Mouse (Mus musculus): Measurements from ENCODE around the gene Kcnk10. TPM values are rescaled to one million over a fixed set of nuclear protein-coding genes. Genes with fewer than 3 reads are reported as not detected.

Gene Kcnk10
- polyA plus RNA-seq, 1 experiment from 2014 or later: 0.05 TPM

DNA sequence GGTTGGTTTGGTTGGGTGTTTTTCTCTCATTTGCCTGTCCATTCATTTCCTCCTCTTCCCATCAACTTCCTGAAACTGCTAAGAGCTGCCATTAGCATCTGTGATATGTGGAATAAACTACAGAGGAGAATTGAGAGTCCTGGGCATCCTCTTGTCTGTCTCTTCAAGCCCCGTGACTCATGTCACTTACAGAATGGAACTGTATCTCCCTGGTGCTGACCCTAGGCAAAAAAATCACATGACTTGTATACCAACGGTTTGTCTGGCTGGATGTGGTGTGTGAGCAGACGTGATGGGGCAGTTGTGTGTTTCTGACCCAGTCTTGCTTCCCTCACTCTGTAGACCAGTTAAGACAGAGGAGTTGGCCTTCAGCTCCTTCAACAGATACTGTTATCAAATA is 134.4 kb downstream of the Kcnk10 start:
- Histone ChIP-seq H3K4me2 (replicated peaks) (no peak overlapping the region), H3K36me3 (no peaks in the 10 kb centered on the region), H3K27me3 (no peaks in the 10 kb centered on the region), H3K4me1 (no peaks in the 10 kb centered on the region), H3K27ac (no peak overlapping the region), H3K9me3 (no peaks in the 10 kb centered on the region), H3K9ac (no peak overlapping the region), H3K4me3 (no peak overlapping the region)
- no peak for ATAC-seq (ENCODE audit: low FRiP score, low read depth)
- WGBS: 85% methylated on average over 3 of the region's 3 CpGs

DNA sequence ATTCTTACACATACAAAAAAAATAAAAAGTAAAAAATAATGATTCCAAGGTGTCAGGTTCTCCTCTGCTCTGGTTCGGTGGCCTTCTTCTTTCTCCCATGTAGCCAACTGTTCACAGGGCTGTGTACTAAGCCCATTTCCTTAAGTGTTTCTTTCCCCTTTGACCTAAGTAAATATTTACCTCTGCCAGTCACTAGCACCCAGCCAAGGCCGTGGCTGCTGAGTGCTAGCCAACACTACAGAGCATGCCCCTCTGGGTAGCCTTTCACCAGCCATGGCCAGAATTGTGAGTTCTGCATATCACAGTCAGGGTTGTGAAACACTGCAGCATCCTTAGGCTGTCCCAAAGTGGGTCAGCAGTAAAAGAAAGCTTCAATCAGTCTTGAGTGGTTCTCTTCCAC is 140.0 kb downstream of the Kcnk10 start:
- Histone ChIP-seq H3K36me3 (no peaks in the 10 kb centered on the region), H3K4me1 (no peaks in the 10 kb centered on the region), H3K4me3 (no peak overlapping the region), H3K27me3 (no peaks in the 10 kb centered on the region), H3K4me2 (replicated peaks) (no peak overlapping the region), H3K9ac (no peak overlapping the region), H3K27ac (no peak overlapping the region), H3K9me3 (no peaks in the 10 kb centered on the region)
- WGBS: 47% methylated on average over 2 of the region's 2 CpGs
- ATAC-seq (ENCODE audit: low FRiP score, low read depth): no peak

DNA sequence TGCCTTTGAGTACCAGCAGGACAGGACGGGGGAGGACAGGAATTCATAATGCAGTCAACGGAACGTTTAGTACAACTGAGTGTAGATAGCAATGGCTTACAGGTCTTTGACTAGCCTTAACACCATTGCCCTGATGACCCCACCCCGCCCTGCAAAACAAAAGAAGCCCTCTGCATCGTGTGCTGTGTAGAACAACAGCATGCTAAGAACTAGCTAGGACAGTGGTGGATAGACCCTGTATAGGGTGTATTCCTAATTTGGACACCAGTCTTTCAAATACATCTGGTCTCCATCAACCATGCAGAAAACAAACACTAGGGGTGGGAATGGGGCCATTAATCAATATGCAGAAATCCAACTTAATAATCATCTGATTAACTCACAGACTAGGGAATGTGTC is 147.4 kb downstream of the Kcnk10 start:
- no peaks in the 10 kb centered on the region for H3K27me3 ChIP-seq
- H3K9ac ChIP-seq: no peak overlapping the region
- no peaks in the 10 kb centered on the region for H3K36me3 ChIP-seq
- H3K4me2 ChIP-seq (replicated peaks): no peak overlapping the region
- ATAC-seq (ENCODE audit: low FRiP score, low read depth): no peak
- no peaks in the 10 kb centered on the region; the same call in 1 of the 2 replicates for H3K4me1 ChIP-seq
- H3K9me3 ChIP-seq: no peaks in the 10 kb centered on the region
- H3K27ac ChIP-seq: no peak overlapping the region
- H3K4me3 ChIP-seq: no peak overlapping the region
- 85% methylated on average over 5 of the region's 5 CpGs for WGBS

DNA sequence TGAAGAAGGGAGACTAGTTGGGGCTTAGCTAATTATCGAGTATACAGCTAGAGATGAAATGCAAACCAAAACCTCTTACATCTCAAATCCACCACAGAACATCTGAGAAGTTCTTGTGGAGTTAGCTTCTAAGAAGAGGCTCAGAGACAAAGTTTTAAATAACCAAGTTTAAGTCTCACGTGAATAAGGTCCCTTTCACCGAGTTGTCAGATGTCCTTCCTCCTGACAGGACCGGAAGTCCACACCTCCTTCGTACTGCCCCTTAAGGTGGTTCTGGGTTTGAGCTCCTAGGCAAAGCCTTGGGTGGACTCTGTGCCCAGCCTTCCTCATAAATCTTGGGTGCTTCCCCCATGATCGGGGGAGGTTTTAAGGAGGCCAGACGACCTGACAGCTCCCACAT is 156.8 kb downstream of the Kcnk10 start:
- H3K9ac ChIP-seq: no peak overlapping the region

DNA sequence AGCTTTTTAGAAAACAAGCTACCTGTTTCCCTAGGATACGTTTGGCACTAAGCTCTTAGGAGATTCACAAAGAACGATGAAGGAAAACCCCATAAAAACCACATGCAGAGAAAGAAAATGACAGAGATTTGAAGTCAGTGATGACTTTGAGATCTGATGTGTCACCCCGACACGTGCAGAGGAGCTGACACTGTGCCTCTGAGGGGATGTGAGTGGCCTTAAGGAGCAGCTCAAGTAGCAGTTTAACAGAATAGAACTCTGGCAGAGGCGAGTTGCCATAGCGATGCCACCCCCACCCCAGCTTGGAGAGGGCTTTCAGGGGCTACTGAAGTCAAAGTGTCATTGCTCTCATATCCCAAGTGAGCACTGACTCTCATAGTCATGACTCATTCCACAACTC is 158.3 kb downstream of the Kcnk10 start:
- WGBS: 76% methylated on average over 6 of the region's 6 CpGs
- no peak for ATAC-seq (ENCODE audit: low FRiP score, low read depth)

More for the DNA sequence above, 156.8 kb downstream of the Kcnk10 start:
- Histone ChIP-seq H3K9me3 (no peaks in the 10 kb centered on the region), H3K4me3 (no peak overlapping the region), H3K27me3 (no peaks in the 10 kb centered on the region), H3K4me2 (replicated peaks) (no peak overlapping the region), H3K27ac (no peak overlapping the region), H3K36me3 (no peaks in the 10 kb centered on the region), H3K4me1 (no peaks in the 10 kb centered on the region)
- ATAC-seq (ENCODE audit: low FRiP score, low read depth): no peak
- WGBS: 79% methylated on average over 7 of the region's 7 CpGs

DNA sequence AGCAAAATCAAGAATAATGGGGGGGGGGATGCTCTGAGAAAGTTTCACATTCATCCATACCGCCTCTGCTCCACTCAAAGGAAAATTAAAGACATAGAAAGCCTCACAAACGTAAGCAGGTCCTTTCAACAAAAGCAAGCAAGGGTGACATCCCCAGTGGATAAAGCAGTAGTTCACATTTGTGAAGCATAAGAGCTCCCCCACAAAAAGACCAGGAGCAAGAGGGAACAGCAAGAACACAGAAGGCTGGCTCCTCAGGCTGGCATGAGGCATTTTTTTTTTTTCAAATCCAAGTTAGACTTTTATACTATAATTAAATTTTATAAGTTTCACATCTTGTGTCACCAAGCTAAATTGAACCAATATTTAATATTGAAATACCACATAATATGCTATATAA is 168.5 kb downstream of the Kcnk10 start:
- H3K27me3 ChIP-seq: no peaks in the 10 kb centered on the region
- H3K4me2 ChIP-seq (replicated peaks): no peak overlapping the region
- 65% methylated on average over 2 of the region's 2 CpGs for WGBS
- no peaks in the 10 kb centered on the region for H3K36me3 ChIP-seq
- H3K4me1 ChIP-seq: no peaks in the 10 kb centered on the region
- no peak overlapping the region for H3K27ac ChIP-seq
- H3K9ac ChIP-seq: no peak overlapping the region
- no peak overlapping the region for H3K4me3 ChIP-seq
- ATAC-seq (ENCODE audit: low FRiP score, low read depth): no peak
- H3K9me3 ChIP-seq: no peaks in the 10 kb centered on the region

More for the DNA sequence above, 158.3 kb downstream of the Kcnk10 start:
- Histone ChIP-seq H3K4me1 (no peaks in the 10 kb centered on the region), H3K36me3 (no peaks in the 10 kb centered on the region), H3K9ac (no peak overlapping the region), H3K27ac (no peak overlapping the region), H3K4me3 (no peak overlapping the region), H3K27me3 (no peaks in the 10 kb centered on the region), H3K4me2 (replicated peaks) (no peak overlapping the region), H3K9me3 (no peaks in the 10 kb centered on the region)

DNA sequence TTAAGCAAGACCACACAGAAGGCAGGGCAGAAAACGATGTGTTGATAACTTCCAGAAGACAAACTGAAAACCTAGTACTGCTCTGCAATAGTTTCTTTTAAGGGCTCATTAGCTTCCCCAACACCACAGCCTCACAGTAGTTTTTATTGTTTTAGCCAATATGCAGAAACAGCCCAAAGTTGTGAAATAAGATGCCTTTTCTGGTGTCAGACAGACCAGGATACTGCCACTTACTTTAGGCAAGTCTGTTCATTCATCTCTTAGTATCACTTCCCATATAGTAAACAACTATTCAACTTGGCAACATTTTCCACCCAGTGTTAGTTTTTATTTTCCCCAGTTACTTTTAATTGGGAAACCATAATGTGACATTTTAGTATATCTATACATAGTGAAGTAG is 171.5 kb downstream of the Kcnk10 start:
- Histone ChIP-seq H3K9me3 (no peaks in the 10 kb centered on the region), H3K4me1 (no peaks in the 10 kb centered on the region), H3K4me2 (replicated peaks) (no peak overlapping the region), H3K27me3 (no peaks in the 10 kb centered on the region), H3K27ac (no peak overlapping the region), H3K4me3 (no peak overlapping the region), H3K9ac (no peak overlapping the region), H3K36me3 (no peaks in the 10 kb centered on the region)
- no peak for ATAC-seq (ENCODE audit: low FRiP score, low read depth)
- 4% methylated on average over 1 of the region's 1 CpGs for WGBS

DNA sequence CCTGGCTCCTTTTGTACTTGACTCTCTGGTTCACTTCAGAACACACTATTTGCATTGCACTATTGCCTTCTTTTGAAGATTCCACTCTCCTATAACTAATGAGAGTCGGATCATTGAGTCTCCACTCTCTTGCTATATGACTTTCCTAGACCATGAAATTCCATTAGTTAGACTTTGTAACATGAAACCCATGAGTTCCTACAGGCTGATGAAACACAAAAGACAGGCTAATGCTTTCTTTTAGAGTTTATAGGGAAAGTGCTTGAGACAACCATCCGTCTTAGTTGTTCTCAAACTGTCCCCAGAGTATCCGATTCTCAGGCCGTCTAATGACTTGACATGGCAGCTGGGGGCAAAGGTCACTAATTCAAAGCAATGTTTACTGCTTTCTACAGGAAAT is 172.0 kb downstream of the Kcnk10 start:
- no peak overlapping the region for H3K27ac ChIP-seq
- H3K4me1 ChIP-seq: no peaks in the 10 kb centered on the region
- ATAC-seq (ENCODE audit: low FRiP score, low read depth): no peak
- no peak overlapping the region for H3K4me3 ChIP-seq
- H3K36me3 ChIP-seq: no peaks in the 10 kb centered on the region
- 6% methylated on average over 4 of the region's 4 CpGs for WGBS
- no peak overlapping the region for H3K4me2 ChIP-seq (replicated peaks)
- no peaks in the 10 kb centered on the region for H3K27me3 ChIP-seq
- H3K9me3 ChIP-seq: no peaks in the 10 kb centered on the region
- H3K9ac ChIP-seq: no peak overlapping the region

DNA sequence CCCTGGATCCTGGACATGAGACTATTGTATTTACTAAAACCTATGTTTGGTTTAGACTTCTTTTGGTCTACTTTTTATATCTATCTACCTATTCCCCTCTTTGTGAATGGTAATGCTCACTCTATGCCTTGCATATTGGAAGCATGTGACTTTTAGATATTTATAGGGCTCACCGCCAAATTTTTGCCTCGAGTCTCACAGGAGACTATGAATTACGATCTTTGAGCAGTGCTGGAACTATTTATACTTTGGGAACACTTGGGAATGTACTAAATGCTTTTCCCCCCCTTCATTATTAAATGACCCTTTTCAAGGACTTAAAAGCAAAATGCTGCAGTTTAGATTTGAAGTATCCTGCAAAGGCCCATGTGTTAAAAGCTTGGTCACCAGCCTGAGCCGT is 181.5 kb downstream of the Kcnk10 start:
- H3K9ac ChIP-seq: no peak overlapping the region
- no peak overlapping the region for H3K4me2 ChIP-seq (replicated peaks)
- peak; percentile 40; the same call in 1 of the 2 replicates for ATAC-seq (ENCODE audit: low FRiP score, low read depth)
- no peak overlapping the region for H3K27ac ChIP-seq
- WGBS: 21% methylated on average over 4 of the region's 4 CpGs
- H3K27me3 ChIP-seq: no peaks in the 10 kb centered on the region
- 0 out of 2 replicates have a peak, but pooled peaks cover 2% of the 10 kb centered on the region for H3K4me1 ChIP-seq
- no peak overlapping the region for H3K4me3 ChIP-seq
- no peaks in the 10 kb centered on the region for H3K36me3 ChIP-seq
- no peaks in the 10 kb centered on the region for H3K9me3 ChIP-seq

DNA sequence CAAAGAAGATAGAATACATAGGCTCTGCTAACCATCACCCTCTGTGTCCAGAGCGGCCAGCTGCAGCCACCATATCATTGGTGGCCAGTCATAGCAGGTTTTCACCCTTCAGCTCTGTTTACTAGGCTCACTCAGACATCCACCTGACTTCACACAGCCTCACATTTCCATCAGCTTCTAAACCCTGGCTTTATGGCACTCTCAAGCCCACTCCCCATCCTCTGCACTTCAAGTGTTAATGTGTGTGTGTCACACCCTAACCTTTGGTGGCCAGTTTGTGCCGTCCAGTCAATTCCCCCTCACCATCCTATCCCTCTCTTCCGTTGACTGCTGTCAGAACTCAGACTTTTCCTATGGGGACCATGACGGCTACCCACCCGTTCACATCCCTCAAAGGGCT is 184.0 kb downstream of the Kcnk10 start:
- ATAC-seq (ENCODE audit: low FRiP score, low read depth): no peak
- WGBS: 88% methylated on average over 5 of the region's 5 CpGs
- 0 out of 2 replicates have a peak, but pooled peaks cover 2% of the 10 kb centered on the region for H3K4me1 ChIP-seq

DNA sequence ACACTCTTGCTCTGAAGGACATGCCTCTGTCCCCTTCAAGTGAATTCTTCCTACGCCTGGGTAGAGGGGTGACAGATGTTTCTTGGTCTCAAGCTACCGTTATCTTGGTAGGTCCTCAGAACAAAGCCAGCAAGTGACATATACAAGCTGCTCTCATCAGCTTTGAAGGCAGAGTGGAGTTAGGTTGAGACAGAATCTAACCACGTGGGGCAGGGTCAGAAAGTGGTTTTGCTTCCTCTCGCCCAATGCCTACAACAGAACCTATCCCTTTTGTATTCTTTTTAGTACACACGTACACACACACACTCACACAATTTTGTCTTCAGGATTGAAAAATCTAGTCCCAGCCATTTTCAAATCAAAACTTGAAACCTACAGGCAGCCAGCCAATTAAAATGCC is 186.8 kb downstream of the Kcnk10 start:
- Histone ChIP-seq H3K27me3 (no peaks in the 10 kb centered on the region), H3K4me3 (no peak overlapping the region), H3K4me2 (replicated peaks) (no peak overlapping the region), H3K4me1 (no peaks in the 10 kb centered on the region), H3K27ac (no peak overlapping the region), H3K9me3 (no peaks in the 10 kb centered on the region), H3K9ac (no peak overlapping the region), H3K36me3 (no peaks in the 10 kb centered on the region)
- WGBS: 76% methylated on average over 5 of the region's 5 CpGs
- no peak for ATAC-seq (ENCODE audit: low FRiP score, low read depth)

More for the DNA sequence above, 184.0 kb downstream of the Kcnk10 start:
- Histone ChIP-seq H3K4me2 (replicated peaks) (no peak overlapping the region), H3K9me3 (no peaks in the 10 kb centered on the region), H3K36me3 (no peaks in the 10 kb centered on the region), H3K9ac (no peak overlapping the region), H3K27me3 (no peaks in the 10 kb centered on the region), H3K27ac (no peak overlapping the region), H3K4me3 (no peak overlapping the region)

DNA sequence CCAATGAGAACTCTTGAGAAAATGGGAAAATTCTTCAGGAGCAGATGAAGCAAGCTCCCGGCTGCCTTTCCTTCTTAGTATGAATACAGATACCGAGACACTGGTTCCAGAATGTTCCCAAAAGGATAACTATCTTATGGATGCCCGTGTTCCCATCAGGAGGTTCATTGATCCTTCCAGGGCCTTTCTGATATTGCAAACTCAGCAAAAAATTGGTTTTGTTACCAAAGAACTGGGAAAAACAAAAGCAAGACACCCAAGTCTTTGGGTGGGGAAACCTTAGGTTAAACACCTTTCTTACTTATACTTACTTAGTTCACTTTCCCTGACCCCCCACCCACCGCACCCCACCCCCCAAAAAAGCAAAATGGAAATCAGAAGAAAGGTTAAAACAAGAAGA is 188.5 kb downstream of the Kcnk10 start:
- Histone ChIP-seq H3K4me2 (replicated peaks) (no peak overlapping the region), H3K4me3 (no peak overlapping the region), H3K36me3 (no peaks in the 10 kb centered on the region), H3K9me3 (no peaks in the 10 kb centered on the region), H3K9ac (no peak overlapping the region), H3K4me1 (no peaks in the 10 kb centered on the region), H3K27ac (no peak overlapping the region), H3K27me3 (no peaks in the 10 kb centered on the region)
- no peak for ATAC-seq (ENCODE audit: low FRiP score, low read depth)
- WGBS: 91% methylated on average over 4 of the region's 4 CpGs
